Mouse (Mus musculus) subcutaneous adipose tissue, adult 2 months (tissue): Measurements from ENCODE around the gene Vps39. TPM values are rescaled to one million over a fixed set of nuclear protein-coding genes. Genes with fewer than 3 reads are reported as not detected.

Experiments
- polyA plus RNA-seq: library from polyadenylated mRNA; depleted of rRNA; stranded (reverse); fragments of >200 nt; gene quantifications from 2 replicates; pipeline ENCODE4 v1.2.3, GENCODE M21; 2012; ENCODE audit warnings: low replicate concordance; rRNA removed

The Vps39 gene
- polyA plus RNA-seq, result 29.6 and 31.6 TPM in 2 replicates

GRCm38 (mm10) chr2:120352682-120353646 is at the start of gene Vps39:
Gene Vps39, minus strand, starts transcription at chr2:120353137.

GRCm38 (mm10) chr2:120313976-120314375 is 39.0 kb downstream of the Vps39 start, which contains the start of gene Pla2g4f:
Gene Pla2g4f, minus strand, starts transcription at chr2:120314165.

DNA sequence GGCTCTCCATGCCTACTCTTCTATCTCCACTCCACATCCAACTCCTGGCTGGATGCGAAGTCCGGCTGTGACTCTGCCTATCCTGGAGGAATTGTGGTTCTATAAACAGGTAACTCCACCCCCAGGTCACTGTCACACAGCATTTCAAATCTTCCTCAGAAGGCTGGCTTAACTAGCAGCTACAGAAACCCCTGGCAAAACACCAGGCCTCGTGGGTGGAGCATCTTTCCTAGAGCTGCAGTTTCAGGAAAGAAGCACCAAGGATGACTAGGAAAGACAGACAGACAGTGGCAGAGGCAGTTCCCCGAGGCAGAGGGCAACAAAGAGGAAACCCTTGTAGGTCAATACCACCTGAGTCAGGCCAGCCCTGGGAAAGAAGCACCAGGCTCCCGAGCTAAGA is 63.9 kb downstream of the Vps39 start, which contains the start of gene Pla2g4d:
TSS of gene Pla2g4d (minus strand) at position 203 of the 400 bp plus-strand sequence.

Other genes with a start within 250 kb of the Vps39 start
- gene Ehd4, start 198.5 kb downstream of the Vps39 start, polyA plus RNA-seq, result 44.2 and 57.4 TPM in 2 replicates
- 0.09 and 0.22 TPM in 2 replicates for gene Pla2g4e, start 107.8 kb downstream of the Vps39 start, polyA plus RNA-seq
- not detected in 2 replicates for gene Pla2g4d, start 63.9 kb downstream of the Vps39 start, polyA plus RNA-seq
- 0.14 and 0.15 TPM in 2 replicates for gene Pla2g4f, start 39.0 kb downstream of the Vps39 start, polyA plus RNA-seq
- gene Ganc, start 50.8 kb upstream of the Vps39 start, polyA plus RNA-seq, result 31.8 and 33.6 TPM in 2 replicates
- gene Tmem87a, start 51.0 kb upstream of the Vps39 start, polyA plus RNA-seq, result 10.3 and 16.7 TPM in 2 replicates
- gene Capn3, start 102.9 kb upstream of the Vps39 start, polyA plus RNA-seq, result 0.44 and 0.87 TPM in 2 replicates
- gene Zfp106, start 210.7 kb upstream of the Vps39 start, polyA plus RNA-seq, result 65.4 and 74.4 TPM in 2 replicates
- gene Snap23, start 214.5 kb upstream of the Vps39 start, polyA plus RNA-seq, result 12.9 and 15.8 TPM in 2 replicates